Mouse (Mus musculus): ENCODE measurements around the gene Dhcr24. TPM values are rescaled to one million over a fixed set of nuclear protein-coding genes. Genes with fewer than 3 reads are reported as not detected.

Gene Dhcr24
- polyA plus RNA-seq, 1 experiment from 2014 or later: 3.9 TPM

GRCm38 (mm10) chr4:106562006-106562405 is 1.2 kb downstream of the Dhcr24 start:
- 25% methylated on average over 6 of the region's 6 CpGs for WGBS
- Histone ChIP-seq H3K9ac (peak overlapping the region; percentile 83), H3K4me2 (peak overlapping the region; percentile 93), H3K4me3 (peak overlapping the region; percentile 81), H3K9me3 (replicated peaks) (no peaks in the 10 kb centered on the region), H3K27me3 (replicated peaks) (no peaks in the 10 kb centered on the region), H3K4me1 (replicated peaks) (peaks cover 36% of the 10 kb centered on the region), H3K36me3 (peaks cover 31% of the 10 kb centered on the region), H3K27ac (ENCODE audit: poor library complexity, severe bottlenecking) (no peak overlapping the region)
- no peak for ATAC-seq (ENCODE audit: insufficient number of reproducible peaks, low FRiP score)

- Histone ChIP-seq H3K27me3 (replicated peaks) (no peaks in the 10 kb centered on the region), H3K4me2 (peak overlapping the region; percentile 93), H3K4me1 (replicated peaks) (peaks cover 36% of the 10 kb centered on the region), H3K27ac (ENCODE audit: poor library complexity, severe bottlenecking) (no peak overlapping the region), H3K9ac (peak overlapping the region; percentile 83), H3K4me3 (peak overlapping the region; percentile 81), H3K9me3 (replicated peaks) (no peaks in the 10 kb centered on the region), H3K36me3 (peaks cover 42% of the 10 kb centered on the region)
- no peak for ATAC-seq (ENCODE audit: insufficient number of reproducible peaks, low FRiP score)
- WGBS: 57% methylated on average over 9 of the region's 9 CpGs
Measured at GRCm38 (mm10) chr4:106562837-106563790, 2.3 kb downstream of the Dhcr24 start.

- 89% methylated on average over 11 of the region's 11 CpGs for WGBS
- H3K4me1 ChIP-seq (replicated peaks): peaks cover 36% of the 10 kb centered on the region
- no peaks in the 10 kb centered on the region for H3K9me3 ChIP-seq (replicated peaks)
- no peak for ATAC-seq (ENCODE audit: insufficient number of reproducible peaks, low FRiP score)
- H3K4me2 ChIP-seq: peak overlapping the region; percentile 93; the same call in 1 of the 2 replicates
- no peak overlapping the region for H3K4me3 ChIP-seq
- no peaks in the 10 kb centered on the region for H3K27me3 ChIP-seq (replicated peaks)
- H3K36me3 ChIP-seq: peaks cover 47% of the 10 kb centered on the region
- H3K9ac ChIP-seq: no peak overlapping the region
- H3K27ac ChIP-seq (ENCODE audit: poor library complexity, severe bottlenecking): no peak overlapping the region
Measured at GRCm38 (mm10) chr4:106564161-106564560, 3.3 kb downstream of the Dhcr24 start.

GRCm38 (mm10) chr4:106569680-106570079 is 8.8 kb downstream of the Dhcr24 start:
- Histone ChIP-seq H3K9ac (no peak overlapping the region), H3K4me3 (no peak overlapping the region), H3K4me1 (replicated peaks) (peaks cover under 1% of the 10 kb centered on the region), H3K4me2 (no peak overlapping the region), H3K36me3 (peaks cover 92% of the 10 kb centered on the region), H3K27ac (ENCODE audit: poor library complexity, severe bottlenecking) (no peak overlapping the region), H3K27me3 (replicated peaks) (no peaks in the 10 kb centered on the region), H3K9me3 (replicated peaks) (no peaks in the 10 kb centered on the region)
- ATAC-seq (ENCODE audit: insufficient number of reproducible peaks, low FRiP score): no peak
- WGBS: 94% methylated on average over 4 of the region's 4 CpGs

GRCm38 (mm10) chr4:106571081-106571724 is 10.4 kb downstream of the Dhcr24 start:
- ATAC-seq (ENCODE audit: insufficient number of reproducible peaks, low FRiP score): no peak
- H3K4me3 ChIP-seq: no peak overlapping the region
- no peaks in the 10 kb centered on the region for H3K9me3 ChIP-seq (replicated peaks)
- no peak overlapping the region for H3K27ac ChIP-seq (ENCODE audit: poor library complexity, severe bottlenecking)
- peaks cover 6% of the 10 kb centered on the region for H3K4me1 ChIP-seq (replicated peaks)
- WGBS: 81% methylated on average over 11 of the region's 11 CpGs
- no peak overlapping the region for H3K9ac ChIP-seq
- H3K36me3 ChIP-seq: peaks cover 81% of the 10 kb centered on the region
- H3K27me3 ChIP-seq (replicated peaks): no peaks in the 10 kb centered on the region
- no peak overlapping the region for H3K4me2 ChIP-seq

GRCm38 (mm10) chr4:106575022-106575421 is 14.2 kb downstream of the Dhcr24 start:
- Histone ChIP-seq H3K4me2 (no peak overlapping the region), H3K36me3 (peaks cover 86% of the 10 kb centered on the region), H3K27ac (ENCODE audit: poor library complexity, severe bottlenecking) (no peak overlapping the region), H3K27me3 (replicated peaks) (no peaks in the 10 kb centered on the region), H3K4me3 (no peak overlapping the region), H3K9ac (no peak overlapping the region), H3K9me3 (replicated peaks) (no peaks in the 10 kb centered on the region), H3K4me1 (replicated peaks) (peaks cover 13% of the 10 kb centered on the region)
- no peak for ATAC-seq (ENCODE audit: insufficient number of reproducible peaks, low FRiP score)
- WGBS: 78% methylated on average over 8 of the region's 8 CpGs

- peaks cover 38% of the 10 kb centered on the region for H3K4me1 ChIP-seq (replicated peaks)
- H3K9ac ChIP-seq: no peak overlapping the region
- H3K36me3 ChIP-seq: peaks cover 61% of the 10 kb centered on the region
- WGBS: 79% methylated on average over 7 of the region's 7 CpGs
- no peak for ATAC-seq (ENCODE audit: insufficient number of reproducible peaks, low FRiP score)
- H3K27ac ChIP-seq (ENCODE audit: poor library complexity, severe bottlenecking): no peak overlapping the region
- no peaks in the 10 kb centered on the region for H3K9me3 ChIP-seq (replicated peaks)
- no peak overlapping the region for H3K4me3 ChIP-seq
- H3K4me2 ChIP-seq: no peak overlapping the region
- no peaks in the 10 kb centered on the region for H3K27me3 ChIP-seq (replicated peaks)
Measured at GRCm38 (mm10) chr4:106577511-106577910, 16.7 kb downstream of the Dhcr24 start.

- Histone ChIP-seq H3K27me3 (replicated peaks) (no peaks in the 10 kb centered on the region), H3K36me3 (peaks cover 70% of the 10 kb centered on the region), H3K27ac (ENCODE audit: poor library complexity, severe bottlenecking) (peak overlapping the region; percentile 78), H3K9me3 (replicated peaks) (no peaks in the 10 kb centered on the region), H3K9ac (no peak overlapping the region), H3K4me2 (peak overlapping the region; percentile 53), H3K4me1 (replicated peaks) (peaks cover 36% of the 10 kb centered on the region), H3K4me3 (0 out of 2 replicates have a peak overlapping the region, but pooled peaks have one; percentile 5)
- ATAC-seq (ENCODE audit: insufficient number of reproducible peaks, low FRiP score): 0 out of 2 replicates have a peak, but pooled peaks have one; percentile 49
- WGBS: 34% methylated on average over 14 of the region's 14 CpGs
Measured at GRCm38 (mm10) chr4:106581176-106581864, 20.5 kb downstream of the Dhcr24 start.

GRCm38 (mm10) chr4:106581865-106582204 is 21.0 kb downstream of the Dhcr24 start:
- H3K27ac ChIP-seq (ENCODE audit: poor library complexity, severe bottlenecking): peak overlapping the region; percentile 78
- H3K4me1 ChIP-seq (replicated peaks): peaks cover 36% of the 10 kb centered on the region
- 0 out of 2 replicates have a peak, but pooled peaks have one; percentile 3 for ATAC-seq (ENCODE audit: insufficient number of reproducible peaks, low FRiP score)
- no peaks in the 10 kb centered on the region for H3K27me3 ChIP-seq (replicated peaks)
- 0 out of 2 replicates have a peak overlapping the region, but pooled peaks have one; percentile 5 for H3K4me3 ChIP-seq
- H3K9me3 ChIP-seq (replicated peaks): no peaks in the 10 kb centered on the region
- 45% methylated on average over 15 of the region's 15 CpGs for WGBS
- H3K4me2 ChIP-seq: peak overlapping the region; percentile 53
- H3K9ac ChIP-seq: no peak overlapping the region
- peaks cover 70% of the 10 kb centered on the region for H3K36me3 ChIP-seq

- no peaks in the 10 kb centered on the region for H3K9me3 ChIP-seq (replicated peaks)
- 59% methylated on average over 12 of the region's 12 CpGs for WGBS
- H3K27ac ChIP-seq (ENCODE audit: poor library complexity, severe bottlenecking): peak overlapping the region; percentile 78; the same call in 1 of the 2 replicates
- peaks cover 71% of the 10 kb centered on the region for H3K36me3 ChIP-seq
- peak; percentile 65 for ATAC-seq (ENCODE audit: insufficient number of reproducible peaks, low FRiP score)
- no peak overlapping the region for H3K9ac ChIP-seq
- H3K4me2 ChIP-seq: peak overlapping the region; percentile 53
- peaks cover 36% of the 10 kb centered on the region for H3K4me1 ChIP-seq (replicated peaks)
- no peak overlapping the region for H3K4me3 ChIP-seq
- no peaks in the 10 kb centered on the region for H3K27me3 ChIP-seq (replicated peaks)
Measured at GRCm38 (mm10) chr4:106582428-106583153, 21.8 kb downstream of the Dhcr24 start.
